Mouse (Mus musculus) left cerebral cortex, postnatal 36 days (tissue): Measurements from ENCODE around the gene Aagab. TPM values are rescaled to one million over a fixed set of nuclear protein-coding genes. Genes with fewer than 3 reads are reported as not detected.

Source experiments
- DNase-seq, 2 experiments: peaks; one replicate each; pipeline ENCODE4 v3.0.0; 2021 to 2022; ENCODE audit warnings: low spot score in 2 of 2, mixed read lengths in 1 of 2
- intact Hi-C: fragments of 180-260 bp; cut with DNase I; formaldehyde crosslinking; loops from one replicate; pipeline ENCODE4 v1.15.1; 2025
- total RNA-seq, 2 experiments: library from RNA; stranded (reverse); gene quantifications; 2 replicates each; pipeline ENCODE4 v1.2.3; 2021

Aagab gene
- total RNA-seq, 2 experiments from 2014 or later = 44.8 to 51.7 TPM

GRCm38 (mm10) chr9:63664792-63665646 is 62.6 kb downstream of the Aagab start:
- intact Hi-C loops = no loop called here
- no peak for DNase-seq

- intact Hi-C loops = no loop called here
- no peak for DNase-seq
These were observed 64.3 kb downstream of the Aagab start for GRCm38 (mm10) chr9:63666612-63667372.

GRCm38 (mm10) chr9:63667373-63667724 is 64.9 kb downstream of the Aagab start:
- intact Hi-C loops = no loop called here
- DNase-seq = no peak

- intact Hi-C loops = no loop called here
- no peak for DNase-seq
These were observed 66.2 kb downstream of the Aagab start for GRCm38 (mm10) chr9:63668621-63669020.

GRCm38 (mm10) chr9:63669816-63670215 is 67.4 kb downstream of the Aagab start:
- no peak for DNase-seq
- intact Hi-C loops = no loop called here

- intact Hi-C loops = no loop called here
- DNase-seq = no peak
These were observed 70.5 kb downstream of the Aagab start for GRCm38 (mm10) chr9:63672797-63673493.

GRCm38 (mm10) chr9:63673494-63673805 is 71.0 kb downstream of the Aagab start:
- intact Hi-C loops = no loop called here
- no peak for DNase-seq

- intact Hi-C loops = loop anchor here (5.0 kb wide), 1 partner anchor 83 kb away; the partner anchor contains the start of gene Smad3
- no peak for DNase-seq
These were observed 72.2 kb downstream of the Aagab start for GRCm38 (mm10) chr9:63674613-63675012.

GRCm38 (mm10) chr9:63677621-63678020 is 75.2 kb downstream of the Aagab start:
- DNase-seq = peak in 1 of 2 experiments; percentile 59
- intact Hi-C loops = loop anchor here (5.0 kb wide), 1 partner anchor 80 kb away; the partner anchor contains the start of gene Smad3

- DNase-seq = no peak
- intact Hi-C loops = loop anchor here (5.0 kb wide), 1 partner anchor 79 kb away; the partner anchor contains the start of gene Smad3
These were observed 75.6 kb downstream of the Aagab start for GRCm38 (mm10) chr9:63678076-63678475.

GRCm38 (mm10) chr9:63682301-63682700 is 79.8 kb downstream of the Aagab start:
- DNase-seq = no peak
- intact Hi-C loops = no loop called here

- intact Hi-C loops = no loop called here
- DNase-seq = no peak
These were observed 80.5 kb downstream of the Aagab start for GRCm38 (mm10) chr9:63682943-63683342.

- intact Hi-C loops = no loop called here
- DNase-seq = no peak
These were observed 81.8 kb downstream of the Aagab start for GRCm38 (mm10) chr9:63684277-63684676.

- DNase-seq = no peak
- intact Hi-C loops = no loop called here
These were observed 82.9 kb downstream of the Aagab start for GRCm38 (mm10) chr9:63685352-63685751.

GRCm38 (mm10) chr9:63687413-63688015 is 85.1 kb downstream of the Aagab start:
- intact Hi-C loops = no loop called here
- DNase-seq = no peak

GRCm38 (mm10) chr9:63690511-63690910 is 88.1 kb downstream of the Aagab start:
- intact Hi-C loops = no loop called here
- no peak for DNase-seq

- intact Hi-C loops = no loop called here
These were observed 89.5 kb downstream of the Aagab start for GRCm38 (mm10) chr9:63691960-63692359.

More at GRCm38 (mm10) chr9:63691960-63692359, 89.5 kb downstream of the Aagab start:
- no peak for DNase-seq
